Mouse (Mus musculus) liver, postnatal 0 days (tissue): ENCODE measurements at regions not wholly inside any gene's neighbourhood (a gene's known extent, or its start where the extent isn't known, plus 50 kb on each side); places are given as distances from the start of the nearest gene placed in this dataset.

Source experiments
- CTCF ChIP-seq: sonication (generic); IDR thresholded peaks from 2 replicates; pipeline ENCODE4 v1.5.1; 2016; ENCODE audit warnings: antibody characterized with exemption, low read depth
- EP300 ChIP-seq: IDR thresholded peaks from 2 replicates; pipeline ENCODE4 v1.6.1; 2016; ENCODE audit warnings: antibody characterized with exemption, low read depth, mild to moderate bottlenecking

GRCm38 (mm10) chr2:137608506-137608905, 492.1 kb upstream of the Jag1 start:
- TF ChIP-seq CTCF (no peak), EP300 (no peak)
